Mouse (Mus musculus): ENCODE results near the gene C130026I21Rik.
"Not testable (repeated sequence)": the region's sequence is repeated elsewhere in the genome, so short reads cannot be mapped to it uniquely, and the experiment has no call there.

C130026I21Rik gene

GRCm38 (mm10) chr1:85270466-85270865 lies at the start of gene C130026I21Rik:
Gene C130026I21Rik (minus strand): TSS chr1:85270566.
- not testable (repeated sequence) for DNase-seq (ENCODE audit: low spot score in 2 of 2)

GRCm38 (mm10) chr1:85287063-85287462 lies 16.7 kb upstream of the C130026I21Rik start:
- peak; percentile 9 to 35 for DNase-seq (ENCODE audit: low spot score in 2 of 2)

GRCm38 (mm10) chr1:85276421-85276820 lies 6.1 kb upstream of the C130026I21Rik start:
- DNase-seq (ENCODE audit: low spot score in 2 of 2), result not testable (repeated sequence)

GRCm38 (mm10) chr1:85258634-85259033 lies 11.7 kb downstream of the C130026I21Rik start:
- DNase-seq (ENCODE audit: low spot score in 2 of 2), result not testable (repeated sequence)

- not testable (repeated sequence) for DNase-seq (ENCODE audit: low spot score in 2 of 2)
These were observed 15.1 kb downstream of the C130026I21Rik start for GRCm38 (mm10) chr1:85255217-85255616.

- not testable (repeated sequence) for DNase-seq (ENCODE audit: low spot score in 2 of 2)
These were observed 19.2 kb downstream of the C130026I21Rik start for GRCm38 (mm10) chr1:85251211-85251610.

- not testable (repeated sequence) for DNase-seq (ENCODE audit: low spot score in 2 of 2)
These were observed 21.4 kb downstream of the C130026I21Rik start for GRCm38 (mm10) chr1:85248985-85249384.

GRCm38 (mm10) chr1:85246776-85247460 lies 23.4 kb downstream of the C130026I21Rik start:
- DNase-seq (ENCODE audit: low spot score in 2 of 2), result not testable (repeated sequence)

GRCm38 (mm10) chr1:85246266-85246665 lies 24.1 kb downstream of the C130026I21Rik start:
- DNase-seq (ENCODE audit: low spot score in 2 of 2), result not testable (repeated sequence)

- DNase-seq (ENCODE audit: low spot score in 2 of 2), result not testable (repeated sequence)
These were observed 25.4 kb downstream of the C130026I21Rik start for GRCm38 (mm10) chr1:85244941-85245340.

- not testable (repeated sequence) for DNase-seq (ENCODE audit: low spot score in 2 of 2)
These were observed 27.3 kb downstream of the C130026I21Rik start for GRCm38 (mm10) chr1:85243023-85243422.

- not testable (repeated sequence) for DNase-seq (ENCODE audit: low spot score in 2 of 2)
These were observed 31.2 kb downstream of the C130026I21Rik start for GRCm38 (mm10) chr1:85239018-85239775.

- not testable (repeated sequence) for DNase-seq (ENCODE audit: low spot score in 2 of 2)
These were observed 63.8 kb downstream of the C130026I21Rik start for GRCm38 (mm10) chr1:85206531-85206930.

GRCm38 (mm10) chr1:85199523-85199922 lies 70.8 kb downstream of the C130026I21Rik start:
- DNase-seq (ENCODE audit: low spot score in 2 of 2), result not testable (repeated sequence)

GRCm38 (mm10) chr1:85198647-85199350 lies 71.6 kb downstream of the C130026I21Rik start:
- not testable (repeated sequence) for DNase-seq (ENCODE audit: low spot score in 2 of 2)

- DNase-seq (ENCODE audit: low spot score in 2 of 2), result not testable (repeated sequence)
These were observed 73.6 kb downstream of the C130026I21Rik start for GRCm38 (mm10) chr1:85196732-85197131.

- not testable (repeated sequence) for DNase-seq (ENCODE audit: low spot score in 2 of 2)
These were observed 76.6 kb downstream of the C130026I21Rik start for GRCm38 (mm10) chr1:85193761-85194160.

- not testable (repeated sequence) for DNase-seq (ENCODE audit: low spot score in 2 of 2)
These were observed 88.4 kb downstream of the C130026I21Rik start for GRCm38 (mm10) chr1:85181981-85182380.

GRCm38 (mm10) chr1:85178971-85179370 lies 91.4 kb downstream of the C130026I21Rik start:
- not testable (repeated sequence) for DNase-seq (ENCODE audit: low spot score in 2 of 2)

- not testable (repeated sequence) for DNase-seq (ENCODE audit: low spot score in 2 of 2)
These were observed 107.5 kb downstream of the C130026I21Rik start for GRCm38 (mm10) chr1:85162841-85163240.

GRCm38 (mm10) chr1:85155151-85155550 lies 115.2 kb downstream of the C130026I21Rik start:
- DNase-seq (ENCODE audit: low spot score in 2 of 2), result not testable (repeated sequence)

GRCm38 (mm10) chr1:85133671-85134070 lies 136.7 kb downstream of the C130026I21Rik start:
- DNase-seq (ENCODE audit: low spot score in 2 of 2), result not testable (repeated sequence)
